Mouse (Mus musculus): ENCODE measurements around the gene Zfp276. TPM values are rescaled to one million over a fixed set of nuclear protein-coding genes. Genes with fewer than 3 reads are reported as not detected.

Gene Zfp276
- polyA plus RNA-seq, 2 experiments: 19.9 to 44.2 TPM

- Histone ChIP-seq H3K27ac (replicated peaks; ENCODE audit: low read depth, low read length) (no peak overlapping the region), H3K9me3 (ENCODE audit: control insufficient read depth, low read length) (no peaks in the 10 kb centered on the region), H3K9ac (ENCODE audit: low read depth, low read length, severe bottlenecking) (no peak overlapping the region), H3K4me3 (replicated peaks; ENCODE audit: low read length) (no peak overlapping the region), H3K27me3 (ENCODE audit: control insufficient read depth, insufficient read depth, low read length) (no peaks in the 10 kb centered on the region), H3K4me2 (replicated peaks; ENCODE audit: low read depth, low read length, severe bottlenecking) (no peak overlapping the region), H3K36me3 (ENCODE audit: control insufficient read depth, insufficient read depth, low read length) (peaks cover 33% of the 10 kb centered on the region), H3K4me1 (ENCODE audit: control insufficient read depth, insufficient read depth, low read length) (no peaks in the 10 kb centered on the region)
- DNase-seq (ENCODE audit: low spot score) (no peak), ATAC-seq (ENCODE audit: low FRiP score, low read depth) (no peak)
- no peak for TF ChIP-seq POLR2A (IDR thresholded peaks at IDR 0.05; ENCODE audit: borderline replicate concordance, extremely low read depth, insufficient read depth, insufficient read length)
- 69% methylated on average over 4 of the region's 4 CpGs for WGBS
Observed at GRCm38 (mm10) chr8:123290166-123290565, 36.2 kb downstream of the Zfp276 start.

- ATAC-seq (ENCODE audit: low FRiP score, low read depth): no peak
Observed at GRCm38 (mm10) chr8:123290679-123291078, 36.7 kb downstream of the Zfp276 start.

GRCm38 (mm10) chr8:123291716-123292115 lies 37.7 kb downstream of the Zfp276 start:
- H3K27ac ChIP-seq (replicated peaks; ENCODE audit: low read depth, low read length): no peak overlapping the region
- H3K9me3 ChIP-seq (ENCODE audit: control insufficient read depth, low read length): no peaks in the 10 kb centered on the region
- ATAC-seq (ENCODE audit: low FRiP score, low read depth) (no peak), DNase-seq (ENCODE audit: low spot score) (no peak)
- no peaks in the 10 kb centered on the region for H3K4me1 ChIP-seq (ENCODE audit: control insufficient read depth, insufficient read depth, low read length)
- no peaks in the 10 kb centered on the region for H3K27me3 ChIP-seq (ENCODE audit: control insufficient read depth, insufficient read depth, low read length)
- H3K9ac ChIP-seq (ENCODE audit: low read depth, low read length, severe bottlenecking): no peak overlapping the region
- H3K36me3 ChIP-seq (ENCODE audit: control insufficient read depth, insufficient read depth, low read length): peaks cover 34% of the 10 kb centered on the region
- no peak overlapping the region for H3K4me2 ChIP-seq (replicated peaks; ENCODE audit: low read depth, low read length, severe bottlenecking)
- no peak for TF ChIP-seq POLR2A (IDR thresholded peaks at IDR 0.05; ENCODE audit: borderline replicate concordance, extremely low read depth, insufficient read depth, insufficient read length)
- no peak overlapping the region for H3K4me3 ChIP-seq (replicated peaks; ENCODE audit: low read length)
- WGBS: 86% methylated on average over 8 of the region's 8 CpGs

More at GRCm38 (mm10) chr8:123290679-123291078, 36.7 kb downstream of the Zfp276 start:
- peaks cover 35% of the 10 kb centered on the region for H3K36me3 ChIP-seq (ENCODE audit: control insufficient read depth, insufficient read depth, low read length)
- H3K4me1 ChIP-seq (ENCODE audit: control insufficient read depth, insufficient read depth, low read length): no peaks in the 10 kb centered on the region
- WGBS: 93% methylated on average over 8 of the region's 8 CpGs
- H3K4me2 ChIP-seq (replicated peaks; ENCODE audit: low read depth, low read length, severe bottlenecking): no peak overlapping the region
- no peaks in the 10 kb centered on the region for H3K27me3 ChIP-seq (ENCODE audit: control insufficient read depth, insufficient read depth, low read length)
- H3K9ac ChIP-seq (ENCODE audit: low read depth, low read length, severe bottlenecking): no peak overlapping the region
- no peak overlapping the region for H3K4me3 ChIP-seq (replicated peaks; ENCODE audit: low read length)
- no peak overlapping the region for H3K27ac ChIP-seq (replicated peaks; ENCODE audit: low read depth, low read length)
- DNase-seq (ENCODE audit: low spot score): no peak
- no peak for TF ChIP-seq POLR2A (IDR thresholded peaks at IDR 0.05; ENCODE audit: borderline replicate concordance, extremely low read depth, insufficient read depth, insufficient read length)
- H3K9me3 ChIP-seq (ENCODE audit: control insufficient read depth, low read length): no peaks in the 10 kb centered on the region

GRCm38 (mm10) chr8:123292281-123292680 lies 38.3 kb downstream of the Zfp276 start:
- 82% methylated on average over 3 of the region's 3 CpGs for WGBS

GRCm38 (mm10) chr8:123292785-123293184 lies 38.8 kb downstream of the Zfp276 start:
- WGBS: 84% methylated on average over 2 of the region's 2 CpGs
- H3K4me1 ChIP-seq (ENCODE audit: control insufficient read depth, insufficient read depth, low read length): no peaks in the 10 kb centered on the region
- no peak overlapping the region for H3K4me2 ChIP-seq (replicated peaks; ENCODE audit: low read depth, low read length, severe bottlenecking)
- H3K36me3 ChIP-seq (ENCODE audit: control insufficient read depth, insufficient read depth, low read length): peaks cover 31% of the 10 kb centered on the region
- H3K9me3 ChIP-seq (ENCODE audit: control insufficient read depth, low read length): no peaks in the 10 kb centered on the region
- TF ChIP-seq POLR2A (IDR thresholded peaks at IDR 0.05; ENCODE audit: borderline replicate concordance, extremely low read depth, insufficient read depth, insufficient read length): no peak
- H3K9ac ChIP-seq (ENCODE audit: low read depth, low read length, severe bottlenecking): no peak overlapping the region
- DNase-seq (ENCODE audit: low spot score) (no peak), ATAC-seq (ENCODE audit: low FRiP score, low read depth) (no peak)
- H3K27me3 ChIP-seq (ENCODE audit: control insufficient read depth, insufficient read depth, low read length): no peaks in the 10 kb centered on the region
- H3K4me3 ChIP-seq (replicated peaks; ENCODE audit: low read length): no peak overlapping the region
- H3K27ac ChIP-seq (replicated peaks; ENCODE audit: low read depth, low read length): no peak overlapping the region

More at GRCm38 (mm10) chr8:123292281-123292680, 38.3 kb downstream of the Zfp276 start:
- H3K36me3 ChIP-seq (ENCODE audit: control insufficient read depth, insufficient read depth, low read length): peaks cover 34% of the 10 kb centered on the region
- H3K27me3 ChIP-seq (ENCODE audit: control insufficient read depth, insufficient read depth, low read length): no peaks in the 10 kb centered on the region
- TF ChIP-seq POLR2A (IDR thresholded peaks at IDR 0.05; ENCODE audit: borderline replicate concordance, extremely low read depth, insufficient read depth, insufficient read length): no peak
- no peak overlapping the region for H3K27ac ChIP-seq (replicated peaks; ENCODE audit: low read depth, low read length)
- no peak overlapping the region for H3K9ac ChIP-seq (ENCODE audit: low read depth, low read length, severe bottlenecking)
- H3K9me3 ChIP-seq (ENCODE audit: control insufficient read depth, low read length): no peaks in the 10 kb centered on the region
- DNase-seq (ENCODE audit: low spot score) (no peak), ATAC-seq (ENCODE audit: low FRiP score, low read depth) (no peak)
- H3K4me3 ChIP-seq (replicated peaks; ENCODE audit: low read length): no peak overlapping the region
- H3K4me2 ChIP-seq (replicated peaks; ENCODE audit: low read depth, low read length, severe bottlenecking): no peak overlapping the region
- H3K4me1 ChIP-seq (ENCODE audit: control insufficient read depth, insufficient read depth, low read length): no peaks in the 10 kb centered on the region

- no peak for ATAC-seq (ENCODE audit: low FRiP score, low read depth)
- WGBS: 91% methylated on average over 11 of the region's 11 CpGs
Observed at GRCm38 (mm10) chr8:123298301-123298700, 44.3 kb downstream of the Zfp276 start.

More at GRCm38 (mm10) chr8:123298301-123298700, 44.3 kb downstream of the Zfp276 start:
- H3K9me3 ChIP-seq (ENCODE audit: control insufficient read depth, low read length): no peaks in the 10 kb centered on the region
- no peaks in the 10 kb centered on the region for H3K27me3 ChIP-seq (ENCODE audit: control insufficient read depth, insufficient read depth, low read length)
- no peak overlapping the region for H3K27ac ChIP-seq (replicated peaks; ENCODE audit: low read depth, low read length)
- DNase-seq (ENCODE audit: low spot score): no peak
- no peak overlapping the region for H3K4me3 ChIP-seq (replicated peaks; ENCODE audit: low read length)
- H3K9ac ChIP-seq (ENCODE audit: low read depth, low read length, severe bottlenecking): no peak overlapping the region
- peaks cover 14% of the 10 kb centered on the region for H3K36me3 ChIP-seq (ENCODE audit: control insufficient read depth, insufficient read depth, low read length)
- no peak for TF ChIP-seq POLR2A (IDR thresholded peaks at IDR 0.05; ENCODE audit: borderline replicate concordance, extremely low read depth, insufficient read depth, insufficient read length)
- H3K4me2 ChIP-seq (replicated peaks; ENCODE audit: low read depth, low read length, severe bottlenecking): no peak overlapping the region
- no peaks in the 10 kb centered on the region for H3K4me1 ChIP-seq (ENCODE audit: control insufficient read depth, insufficient read depth, low read length)
